Mouse (Mus musculus): Measurements from ENCODE around the gene Lama5. TPM values are rescaled to one million over a fixed set of nuclear protein-coding genes. Genes with fewer than 3 reads are reported as not detected.

The Lama5 gene
- under 1 TPM; 0.04 to 0.64 TPM for polyA plus RNA-seq (2017; shearing (Covaris generic))

GRCm38 (mm10) chr2:180225762-180226378 lies at the start of gene Lama5:
Lama5 (minus strand) TSS chr2:180225859.

GRCm38 (mm10) chr2:180273394-180274244 lies 48.0 kb upstream of the Lama5 start, which contains the start of gene Cables2:
Cables2 (minus strand) TSS chr2:180273496.

GRCm38 (mm10) chr2:180257001-180257521 lies 31.4 kb upstream of the Lama5 start, which contains the start of gene Rps21:
Rps21 (plus strand) TSS chr2:180257377.

GRCm38 (mm10) chr2:180170806-180171521 lies 54.7 kb downstream of the Lama5 start, which contains the start of gene Adrm1:
Adrm1 (plus strand) TSS chr2:180171485.

Other genes with a start within 250 kb of the Lama5 start
- 10 to 100 TPM; 20.1 to 20.5 TPM for gene Taf4, start 249.2 kb downstream of the Lama5 start, polyA plus RNA-seq (2017; shearing (Covaris generic))
- 10 to 100 TPM; 11.5 to 18.1 TPM for gene Lsm14b, start 200.9 kb downstream of the Lama5 start, polyA plus RNA-seq (2017; shearing (Covaris generic))
- gene Psma7, start 183.4 kb downstream of the Lama5 start, polyA plus RNA-seq (2017; shearing (Covaris generic)), result 100 to 1,000 TPM; 386 to 439 TPM
- gene Ss18l1, start 183.3 kb downstream of the Lama5 start, polyA plus RNA-seq (2017; shearing (Covaris generic)), result 1 to 10 TPM; 3.6 to 3.8 TPM
- 10 to 100 TPM; 42.4 to 53.2 TPM for gene Mtg2, start 155.3 kb downstream of the Lama5 start, polyA plus RNA-seq (2017; shearing (Covaris generic))
- gene Hrh3, start 121.4 kb downstream of the Lama5 start, polyA plus RNA-seq (2017; shearing (Covaris generic)), result under 1 TPM in 1 of 2 experiments, not detected in 1; 0.82 TPM
- 10 to 100 TPM; 50.1 to 51.8 TPM for gene Osbpl2, start 106.6 kb downstream of the Lama5 start, polyA plus RNA-seq (2017; shearing (Covaris generic))
- 100 to 1,000 TPM; 131 to 177 TPM for gene Adrm1, start 54.4 kb downstream of the Lama5 start, polyA plus RNA-seq (2017; shearing (Covaris generic))
- gene Rps21, start 31.5 kb upstream of the Lama5 start, polyA plus RNA-seq (2017; shearing (Covaris generic)), result 100 to 1,000 TPM; 526 to 537 TPM
- gene Cables2, start 47.6 kb upstream of the Lama5 start, polyA plus RNA-seq (2017; shearing (Covaris generic)), result 10 to 100 TPM; 58.2 to 69.3 TPM
- 1 to 10 TPM in 1 of 2 experiments, under 1 TPM in 1; 0.06 to 1.9 TPM for gene Rbbp8nl, start 64.0 kb upstream of the Lama5 start, polyA plus RNA-seq (2017; shearing (Covaris generic))
- under 1 TPM in 1 of 2 experiments, not detected in 1; 0.06 TPM for gene Gata5, start 108.8 kb upstream of the Lama5 start, polyA plus RNA-seq (2017; shearing (Covaris generic))
- gene Slco4a1, start 230.4 kb upstream of the Lama5 start, polyA plus RNA-seq (2017; shearing (Covaris generic)), result 1 to 10 TPM; 1.6 to 3.7 TPM